Mouse (Mus musculus) G1E (cell line): ENCODE results near the gene Plekha4.

Source experiments
- CTCF ChIP-seq: IDR thresholded peaks from 2 replicates; pipeline ENCODE4 v1.5.1; 2012; ENCODE audit warnings: low read depth, low read length, inconsistent platforms, mixed read lengths
- GATA1 ChIP-seq: IDR thresholded peaks from 2 replicates; pipeline ENCODE4 v1.6.1; 2012; ENCODE audit warnings: borderline replicate concordance, low read length, inconsistent platforms, mixed read lengths
- POLR2AphosphoS5 ChIP-seq: IDR thresholded peaks from 2 replicates; pipeline ENCODE4 v1.6.1; 2012; ENCODE audit warnings: low read depth, low read length, inconsistent platforms; ENCODE audit not compliant: insufficient replicate concordance

GRCm38 (mm10) chr7:45565446-45565845 lies 39.3 kb downstream of the Plekha4 start:
- TF ChIP-seq CTCF (no peak), GATA1 (no peak), POLR2AphosphoS5 (no peak)
